Mouse (Mus musculus): ENCODE results near the gene Swap70.

GRCm38 (mm10) chr7:110314401-110314890 is 92.9 kb downstream of the Swap70 start:
- TF ChIP-seq CTCF (IDR thresholded peaks at IDR 0.05; ENCODE audit: insufficient read depth, low read length) = no peak
- no peak for TF ChIP-seq POLR2A (IDR thresholded peaks at IDR 0.05; ENCODE audit: borderline replicate concordance, extremely low read depth, low read depth, low read length)
